Mouse (Mus musculus): ENCODE results near the gene Stat3. TPM values are rescaled to one million over a fixed set of nuclear protein-coding genes. Genes with fewer than 3 reads are reported as not detected.

The Stat3 gene
- total and polyA plus RNA-seq, 3 experiments: 25.7 to 249 (median 64.7) TPM

- no peak for TF ChIP-seq MAZ (IDR thresholded peaks at IDR 0.05; ENCODE audit: low read depth, low read length)
- TF ChIP-seq TAL1 (IDR thresholded peaks at IDR 0.05; ENCODE audit: low read length): no peak
Measured at GRCm38 (mm10) chr11:100912401-100913155, 26.8 kb downstream of the Stat3 start (continued).

GRCm38 (mm10) chr11:100908567-100908966, 30.8 kb downstream of the Stat3 start:
- Histone ChIP-seq H3K79me2 (ENCODE audit: control insufficient read depth, insufficient read depth, low read length, poor library complexity) (no peaks in the 10 kb centered on the region), H3K27ac (ENCODE audit: control insufficient read depth, low read depth, low read length) (no peak overlapping the region), H3K36me3 (ENCODE audit: control insufficient read depth in 1 of 2, insufficient read depth in 2 of 2, low read length in 2 of 2) (peaks cover 5 to 20% of the 10 kb centered on the region in 2 experiments; a peak in 3 of 4 replicates), H3K4me3 (ENCODE audit: control insufficient read depth in 1 of 2, insufficient read depth in 1 of 2, low read depth in 2 of 2, low read length in 2 of 2) (no peak overlapping the region), H3K9me3 (replicated peaks; ENCODE audit: insufficient read depth, low read length) (no peaks in the 10 kb centered on the region), H3K4me1 (ENCODE audit: control insufficient read depth in 1 of 2, insufficient read depth in 2 of 2, low read length in 2 of 2) (peaks cover 17 to 23% of the 10 kb centered on the region in 2 experiments), H3K9ac (ENCODE audit: control insufficient read depth, low read depth, low read length, poor library complexity, severe bottlenecking) (no peak overlapping the region), H3K27me3 (ENCODE audit: control insufficient read depth in 1 of 2, insufficient read depth in 2 of 2, low read length in 2 of 2) (no peaks in the 10 kb centered on the region)
- no peak for DNase-seq (ENCODE audit: low read depth, low spot score)
- TF ChIP-seq KAT2A (conservative IDR thresholded peaks at IDR 0.05; ENCODE audit: low read depth, low read length): no peak
- TF ChIP-seq UBTF (IDR thresholded peaks at IDR 0.05; ENCODE audit: borderline replicate concordance, insufficient read depth, low read depth, low read length): no peak
- TF ChIP-seq BHLHE40 (IDR thresholded peaks at IDR 0.05; ENCODE audit: borderline replicate concordance, low read depth, low read length): no peak
- no peak for TF ChIP-seq ELF1 (IDR thresholded peaks at IDR 0.05; ENCODE audit: low read depth, low read length)
- TF ChIP-seq RCOR1 (IDR thresholded peaks at IDR 0.05; ENCODE audit: low read depth, low read length): no peak
- TF ChIP-seq TBP (IDR thresholded peaks at IDR 0.05; ENCODE audit: low read depth, low read length): no peak
- no peak for TF ChIP-seq CHD1 (IDR thresholded peaks at IDR 0.05; ENCODE audit: low read depth, low read length)
- no peak for TF ChIP-seq MYC (IDR thresholded peaks at IDR 0.05; ENCODE audit: low read depth, low read length)
- no peak for TF ChIP-seq MAZ (IDR thresholded peaks at IDR 0.05; ENCODE audit: low read depth, low read length)
- TF ChIP-seq ZNF384 (IDR thresholded peaks at IDR 0.05; ENCODE audit: low read depth, low read length): no peak
- no peak for TF ChIP-seq MAX (IDR thresholded peaks at IDR 0.05; ENCODE audit: low read length)
- no peak for TF ChIP-seq POLR2A (IDR thresholded peaks at IDR 0.05; ENCODE audit: control insufficient read depth in 1 of 2, insufficient read depth in 1 of 2, low read depth in 1 of 2, low read length in 2 of 2, poor library complexity in 1 of 2)
- no peak for TF ChIP-seq ZKSCAN1 (IDR thresholded peaks at IDR 0.05; ENCODE audit: low read depth, low read length)

- no peak overlapping the region for H3K9ac ChIP-seq (ENCODE audit: control insufficient read depth, low read depth, low read length, poor library complexity, severe bottlenecking)
- no peak overlapping the region for H3K4me3 ChIP-seq (ENCODE audit: control insufficient read depth in 1 of 2, insufficient read depth in 1 of 2, low read depth in 2 of 2, low read length in 2 of 2)
- no peaks in the 10 kb centered on the region for H3K9me3 ChIP-seq (replicated peaks; ENCODE audit: insufficient read depth, low read length)
- no peaks in the 10 kb centered on the region for H3K27me3 ChIP-seq (ENCODE audit: control insufficient read depth in 1 of 2, insufficient read depth in 2 of 2, low read length in 2 of 2)
- DNase-seq (ENCODE audit: low read depth, low spot score): no peak
- peaks cover 5 to 20% of the 10 kb centered on the region in 2 experiments; a peak in 3 of 4 replicates for H3K36me3 ChIP-seq (ENCODE audit: control insufficient read depth in 1 of 2, insufficient read depth in 2 of 2, low read length in 2 of 2)
- H3K79me2 ChIP-seq (ENCODE audit: control insufficient read depth, insufficient read depth, low read length, poor library complexity): no peaks in the 10 kb centered on the region
- no peak for TF ChIP-seq HCFC1 (IDR thresholded peaks at IDR 0.05; ENCODE audit: low read depth, low read length)
- no peak for TF ChIP-seq ZC3H11A (IDR thresholded peaks at IDR 0.05; ENCODE audit: low read depth, low read length)
- TF ChIP-seq GABPA (IDR thresholded peaks at IDR 0.05; ENCODE audit: low read depth, low read length): no peak
- no peak for TF ChIP-seq ELF1 (IDR thresholded peaks at IDR 0.05; ENCODE audit: low read depth, low read length)
- no peak for TF ChIP-seq MXI1 (IDR thresholded peaks at IDR 0.05; ENCODE audit: low read depth, low read length)
- TF ChIP-seq ETS1 (IDR thresholded peaks at IDR 0.05; ENCODE audit: low read depth, low read length): no peak
- no peak for TF ChIP-seq NELFE (IDR thresholded peaks at IDR 0.05; ENCODE audit: low read depth, low read length)
- no peak for TF ChIP-seq TCF12 (IDR thresholded peaks at IDR 0.05; ENCODE audit: low read depth, low read length)
- TF ChIP-seq GATA1 (IDR thresholded peaks at IDR 0.05; ENCODE audit: low read depth, low read length): no peak
- TF ChIP-seq BHLHE40 (IDR thresholded peaks at IDR 0.05; ENCODE audit: borderline replicate concordance, low read depth, low read length): no peak
- no peak for TF ChIP-seq CHD1 (IDR thresholded peaks at IDR 0.05; ENCODE audit: low read depth, low read length)
- TF ChIP-seq TAL1 (IDR thresholded peaks at IDR 0.05; ENCODE audit: low read length): no peak
- no peak for TF ChIP-seq ZKSCAN1 (IDR thresholded peaks at IDR 0.05; ENCODE audit: low read depth, low read length)
- H3K4me1 ChIP-seq (ENCODE audit: control insufficient read depth in 1 of 2, insufficient read depth in 2 of 2, low read length in 2 of 2): peaks cover 17 to 23% of the 10 kb centered on the region in 2 experiments
- H3K27ac ChIP-seq (ENCODE audit: control insufficient read depth, low read depth, low read length): no peak overlapping the region
Measured at GRCm38 (mm10) chr11:100908112-100908511, 31.2 kb downstream of the Stat3 start.

Data from MEL (cell line).